Mouse (Mus musculus) adipocyte (in vitro differentiated cells): ENCODE data around the gene Gja4.
A peak's percentile ranks its signal among the peaks of the same experiment; 100 is the strongest.

ENCODE experiments used
- DNase-seq: peaks from one replicate; pipeline ENCODE4 v3.0.0-alpha.2; 2016; ENCODE audit warnings: low spot score

Gja4 gene

GRCm38 (mm10) chr4:127313861-127314260 is at the start of gene Gja4:
Gja4 (minus strand) TSS chr4:127314039.
- DNase-seq, result peak; percentile 37

GRCm38 (mm10) chr4:127363331-127363730 is 49.5 kb upstream of the Gja4 start:
- DNase-seq, result no peak

GRCm38 (mm10) chr4:127362520-127362919 is 48.7 kb upstream of the Gja4 start:
- DNase-seq, result no peak

- DNase-seq, result no peak
These were observed 44.2 kb upstream of the Gja4 start, which contains the start of gene Gjb5 for GRCm38 (mm10) chr4:127358018-127358417. Gjb5 (minus strand) TSS chr4:127358181.

- DNase-seq, result peak; percentile 18
These were observed 41.0 kb upstream of the Gja4 start for GRCm38 (mm10) chr4:127354506-127355485.

- no peak for DNase-seq
These were observed 40.2 kb upstream of the Gja4 start, which contains the start of gene Gjb4 for GRCm38 (mm10) chr4:127353951-127354438. Gjb4 (minus strand) TSS chr4:127354081.

GRCm38 (mm10) chr4:127352594-127352993 is 38.8 kb upstream of the Gja4 start:
- DNase-seq, result peak; percentile 64

- no peak for DNase-seq
These were observed 35.9 kb upstream of the Gja4 start for GRCm38 (mm10) chr4:127349560-127350300.

- DNase-seq, result no peak
These were observed 31.2 kb upstream of the Gja4 start for GRCm38 (mm10) chr4:127345000-127345399.

- no peak for DNase-seq
These were observed 27.5 kb upstream of the Gja4 start for GRCm38 (mm10) chr4:127341372-127341771.

GRCm38 (mm10) chr4:127337668-127338067 is 23.8 kb upstream of the Gja4 start:
- DNase-seq, result no peak

- DNase-seq, result no peak
These were observed 21.1 kb upstream of the Gja4 start for GRCm38 (mm10) chr4:127334870-127335504.

- no peak for DNase-seq
These were observed 17.3 kb upstream of the Gja4 start for GRCm38 (mm10) chr4:127331171-127331570.

GRCm38 (mm10) chr4:127330181-127331100 is 16.6 kb upstream of the Gja4 start, which contains the start of gene Gjb3:
Gjb3 (minus strand) TSS chr4:127330844.
- DNase-seq, result no peak

GRCm38 (mm10) chr4:127329751-127330150 is 15.9 kb upstream of the Gja4 start:
- DNase-seq, result no peak

- DNase-seq, result no peak
These were observed 15.2 kb upstream of the Gja4 start for GRCm38 (mm10) chr4:127329046-127329445.

GRCm38 (mm10) chr4:127328378-127328777 is 14.5 kb upstream of the Gja4 start:
- no peak for DNase-seq

- no peak for DNase-seq
These were observed 13.9 kb upstream of the Gja4 start for GRCm38 (mm10) chr4:127327749-127328148.

- peak; percentile 13 for DNase-seq
These were observed 13.4 kb upstream of the Gja4 start for GRCm38 (mm10) chr4:127327258-127327657.

GRCm38 (mm10) chr4:127325276-127325675 is 11.4 kb upstream of the Gja4 start:
- no peak for DNase-seq

GRCm38 (mm10) chr4:127324759-127325158 is 10.9 kb upstream of the Gja4 start:
- DNase-seq, result peak; percentile 62
